Mouse (Mus musculus): ENCODE results near the gene Dusp22.

DNA sequence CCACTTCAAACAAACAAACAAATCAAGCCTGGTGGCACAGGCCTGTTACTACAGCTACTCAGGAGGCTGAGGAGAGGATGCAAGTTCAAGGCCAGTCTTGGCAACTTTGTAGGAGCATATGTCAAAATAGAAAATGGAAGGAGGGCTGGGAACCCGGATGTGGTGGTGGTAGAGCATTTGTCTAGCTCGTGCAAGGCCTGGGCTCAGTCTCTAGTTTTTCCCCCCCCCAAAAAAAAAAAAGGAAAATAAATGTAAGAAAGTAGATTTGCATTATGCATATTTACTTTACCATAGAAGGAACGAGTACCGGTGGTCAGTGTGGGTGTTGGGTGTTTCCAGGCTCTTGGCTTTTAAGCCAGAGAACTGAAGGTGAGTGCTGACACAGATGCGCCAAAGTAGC is 29.7 kb downstream of the Dusp22 start:
- TF ChIP-seq CTCF (IDR thresholded peaks at IDR 0.05; ENCODE audit: extremely low read depth, insufficient read depth, insufficient read length, insufficient replicate concordance) (no peak), POLR2A (IDR thresholded peaks at IDR 0.05; ENCODE audit: low read depth, low read length) (no peak)

All from spleen, adult 2 months (tissue).